Mouse (Mus musculus): ENCODE measurements around the gene F9. TPM values are rescaled to one million over a fixed set of nuclear protein-coding genes. Genes with fewer than 3 reads are reported as not detected.

Gene F9
- polyA plus RNA-seq, 1 experiment from 2014 or later, result not detected

Other genes with a start within 250 kb of the F9 start
- 0.64 and 1.0 TPM in 2 replicates for gene Mcf2, start 179.6 kb downstream of the F9 start, polyA plus RNA-seq (2016; fragmentation: Nextera tagmentation; extraction: Ambion mirVana)